Mouse (Mus musculus) ES-E14 (cell line): ENCODE data around the gene Ccs. TPM values are rescaled to one million over a fixed set of nuclear protein-coding genes. Genes with fewer than 3 reads are reported as not detected.

ENCODE experiments used
- DNase-seq: peaks from one replicate; pipeline ENCODE4 v3.0.0-alpha.2; 2013; ENCODE audit warnings: low read depth, low spot score
- H3K27ac ChIP-seq: 2 replicates; pipeline ENCODE4 v1.5.1; 2012; ENCODE audit warnings: low read depth, mild to moderate bottlenecking, low read length, moderate library complexity, mixed read lengths; ENCODE audit not compliant: poor library complexity, insufficient read depth, severe bottlenecking
- H3K36me3 ChIP-seq: 2 replicates; pipeline ENCODE4 v1.6.1; 2012; ENCODE audit warnings: mild to moderate bottlenecking, low read length, moderate library complexity, mixed read lengths; ENCODE audit not compliant: control insufficient read depth, poor library complexity, insufficient read depth, severe bottlenecking
- H3K4me1 ChIP-seq, 2 experiments: fragments of 150-350 bp in 1 of 2; sonication (generic) in 1 of 2; 2 replicates each; pipeline ENCODE4 v1.6.1; 2012; ENCODE audit warnings: low read length in 2 of 2, mild to moderate bottlenecking in 1 of 2, mixed read lengths in 1 of 2; ENCODE audit not compliant: control insufficient read depth in 2 of 2, insufficient read depth in 2 of 2, poor library complexity in 1 of 2
- H3K4me3 ChIP-seq, 2 experiments: fragments of 150-350 bp in 1 of 2; sonication (generic) in 1 of 2; 2 replicates each; pipeline ENCODE4 v1.5.1; 2012; ENCODE audit warnings: low read length in 2 of 2, low read depth in 1 of 2, mild to moderate bottlenecking in 1 of 2, mixed read lengths in 1 of 2; ENCODE audit not compliant: insufficient read depth in 1 of 2, poor library complexity in 1 of 2, severe bottlenecking in 1 of 2
- H3K9ac ChIP-seq: 2 replicates; pipeline ENCODE4 v1.6.1; 2012; ENCODE audit warnings: low read depth, mild to moderate bottlenecking, low read length, mixed read lengths; ENCODE audit not compliant: poor library complexity, insufficient read depth, severe bottlenecking
- H3K9me3 ChIP-seq: fragments of 150-350 bp; sonication (generic); 2 replicates; pipeline ENCODE4 v1.6.1; 2012; ENCODE audit warnings: low read depth, mild to moderate bottlenecking, low read length; ENCODE audit not compliant: control insufficient read depth, insufficient read depth
- CHD2 ChIP-seq: IDR thresholded peaks from 2 replicates; pipeline ENCODE4 v1.6.1; 2014; ENCODE audit warnings: mild to moderate bottlenecking, low read depth, low read length, inconsistent platforms
- HCFC1 ChIP-seq: IDR thresholded peaks from 2 replicates; pipeline ENCODE4 v1.6.1; 2012; ENCODE audit warnings: low read length, inconsistent platforms, borderline replicate concordance; ENCODE audit not compliant: insufficient read depth
- MAFK ChIP-seq: IDR thresholded peaks from 2 replicates; pipeline ENCODE4 v1.6.1; 2014; ENCODE audit warnings: mild to moderate bottlenecking, low read depth, low read length, inconsistent platforms; ENCODE audit not compliant: insufficient read depth
- ZC3H11A ChIP-seq: IDR thresholded peaks from 2 replicates; pipeline ENCODE4 v1.6.1; 2012; ENCODE audit warnings: low read depth, mild to moderate bottlenecking, inconsistent platforms, low read length, borderline replicate concordance
- ZNF384 ChIP-seq: IDR thresholded peaks from 2 replicates; pipeline ENCODE4 v1.6.1; 2012; ENCODE audit warnings: low read depth, low read length, inconsistent platforms
- in situ Hi-C, 2 experiments: fragments of 600-800 bp; cut with MboI; formaldehyde crosslinking; loops; one replicate each; pipeline ENCODE4 v1.15.1; 2025; ENCODE audit warnings: low sequenced_read_pairs in 2 of 2, inconsistent platforms in 1 of 2; ENCODE audit not compliant: unreplicated experiment in 2 of 2
- total RNA-seq: library from RNA; depleted of rRNA; stranded (reverse); fragments of 300-350 nt; gene quantifications from 2 replicates; pipeline ENCODE4 v1.2.3, GENCODE M21; 2012

The Ccs gene
- total RNA-seq, 1 experiment: 49.9 TPM

DNA sequence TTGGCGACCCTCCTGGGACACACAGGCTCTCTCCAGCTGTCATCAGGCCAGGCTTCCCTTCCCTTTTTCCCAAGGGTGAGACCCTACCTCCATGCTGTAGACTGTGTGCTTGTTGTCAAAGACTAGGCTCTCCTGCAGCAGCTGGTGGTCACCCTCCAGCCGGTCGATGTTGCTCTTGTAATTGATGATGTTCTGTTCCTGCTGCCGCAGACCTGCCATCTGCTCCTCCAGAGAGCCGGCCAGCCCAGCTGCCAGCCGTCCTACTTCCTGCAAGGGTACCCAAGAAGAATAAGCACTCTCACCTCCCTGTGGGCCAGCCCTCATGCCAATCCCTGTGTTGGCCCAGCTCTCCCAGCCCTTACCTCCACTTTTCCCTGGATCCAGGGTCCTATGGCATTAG, 23.9 kb upstream of the Ccs start:
- no peak for TF ChIP-seq CHD2
- TF ChIP-seq ZC3H11A: no peak
- no peak for TF ChIP-seq ZNF384
- Histone ChIP-seq H3K9ac (no peak overlapping the region), H3K4me3 (no peak overlapping the region), H3K36me3 (no peaks in the 10 kb centered on the region; the same call in 1 of the 2 replicates), H3K4me1 (peaks cover 2 to 13% of the 10 kb centered on the region in 2 experiments; a peak in 2 of 4 replicates), H3K27ac (no peak overlapping the region), H3K9me3 (no peaks in the 10 kb centered on the region)
- in situ Hi-C loops: no loop called here
- no peak for DNase-seq

DNA sequence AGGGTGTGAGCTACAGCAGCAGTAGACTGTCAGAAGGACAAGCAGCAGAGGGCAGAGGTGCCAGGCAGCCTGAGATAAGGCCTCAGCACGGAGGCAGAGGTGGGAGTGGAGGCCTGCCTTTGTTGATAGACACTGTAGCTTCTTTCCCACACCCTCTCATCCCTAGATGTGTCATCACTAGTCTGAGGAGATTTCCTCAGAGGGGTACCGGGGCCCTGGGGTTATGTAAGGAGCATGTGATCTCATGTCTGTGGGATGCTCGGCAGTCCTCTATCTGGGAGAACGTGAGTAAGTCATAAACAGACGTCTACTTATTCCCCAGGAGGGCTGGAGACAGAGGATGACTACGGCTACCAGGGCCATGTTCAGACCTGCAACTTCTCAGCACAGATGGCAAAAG, 19.9 kb upstream of the Ccs start:
- in situ Hi-C loops: no loop called here

DNA sequence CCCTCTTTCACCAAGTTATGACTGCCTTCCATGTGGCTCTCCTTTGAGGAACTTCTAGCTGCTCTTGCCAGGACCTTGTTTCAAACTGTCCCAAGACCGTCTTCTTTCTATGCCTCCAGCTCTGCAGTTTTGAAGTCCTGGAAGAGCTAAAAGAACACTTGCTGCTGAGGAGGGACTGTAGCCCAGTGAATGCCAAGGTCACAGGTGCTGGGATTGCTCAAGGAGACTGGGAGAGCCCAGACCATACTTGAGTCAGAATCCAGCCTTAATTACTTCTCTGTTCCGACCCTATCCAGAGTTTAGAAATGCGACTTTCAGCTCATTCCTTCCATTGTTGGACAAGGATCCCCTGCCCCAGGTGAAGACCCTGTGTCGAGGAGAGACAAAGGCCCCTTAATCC, 16.8 kb upstream of the Ccs start:
- no peak overlapping the region for H3K9ac ChIP-seq
- no peaks in the 10 kb centered on the region for H3K9me3 ChIP-seq
- in situ Hi-C loops: no loop called here
- no peak overlapping the region for H3K27ac ChIP-seq
- peaks cover 2 to 7% of the 10 kb centered on the region in 2 experiments; a peak in 3 of 4 replicates for H3K4me1 ChIP-seq
- H3K36me3 ChIP-seq: no peaks in the 10 kb centered on the region
- TF ChIP-seq CHD2 (no peak), HCFC1 (no peak)
- no peak overlapping the region for H3K4me3 ChIP-seq
- DNase-seq: no peak

More for the DNA sequence above, 19.9 kb upstream of the Ccs start:
- no peak for DNase-seq
- Histone ChIP-seq H3K4me3 (no peak overlapping the region), H3K36me3 (no peaks in the 10 kb centered on the region; the same call in 1 of the 2 replicates), H3K9ac (no peak overlapping the region), H3K4me1 (peaks cover 0 to 6% of the 10 kb centered on the region in 2 experiments; a peak in 1 of 4 replicates), H3K27ac (no peak overlapping the region), H3K9me3 (no peaks in the 10 kb centered on the region)
- TF ChIP-seq ZC3H11A (no peak), ZNF384 (no peak), CHD2 (no peak), MAFK (no peak)

DNA sequence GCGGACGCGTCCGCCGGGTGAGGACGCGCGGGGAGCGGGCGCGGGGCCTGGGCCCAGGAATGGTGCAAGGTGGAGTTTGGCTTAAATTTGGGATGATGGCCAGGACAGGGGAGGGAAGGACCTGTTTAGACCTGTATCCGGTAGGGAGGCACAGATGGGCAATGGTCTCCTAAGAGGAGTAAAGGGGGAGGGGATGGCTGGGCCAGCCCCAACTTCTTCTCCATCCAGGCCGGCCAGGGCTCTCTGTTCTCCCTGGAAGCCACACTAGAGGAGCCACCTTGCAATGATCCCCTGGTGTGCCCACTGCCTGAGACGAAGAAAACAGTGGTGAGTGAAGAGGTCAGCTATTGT, 16.3 kb upstream of the Ccs start:
- no peaks in the 10 kb centered on the region for H3K9me3 ChIP-seq
- in situ Hi-C loops: no loop called here
- peak overlapping the region; percentile 67 to 73 for H3K4me3 ChIP-seq
- no peak overlapping the region for H3K27ac ChIP-seq
- no peak for TF ChIP-seq ZC3H11A
- TF ChIP-seq HCFC1: no peak
- no peak for TF ChIP-seq MAFK
- no peak for TF ChIP-seq ZNF384
- no peaks in the 10 kb centered on the region for H3K36me3 ChIP-seq
- peak overlapping the region; percentile 64 for H3K9ac ChIP-seq
- DNase-seq: no peak
- H3K4me1 ChIP-seq: peaks cover 7% of the 10 kb centered on the region in 2 experiments

DNA sequence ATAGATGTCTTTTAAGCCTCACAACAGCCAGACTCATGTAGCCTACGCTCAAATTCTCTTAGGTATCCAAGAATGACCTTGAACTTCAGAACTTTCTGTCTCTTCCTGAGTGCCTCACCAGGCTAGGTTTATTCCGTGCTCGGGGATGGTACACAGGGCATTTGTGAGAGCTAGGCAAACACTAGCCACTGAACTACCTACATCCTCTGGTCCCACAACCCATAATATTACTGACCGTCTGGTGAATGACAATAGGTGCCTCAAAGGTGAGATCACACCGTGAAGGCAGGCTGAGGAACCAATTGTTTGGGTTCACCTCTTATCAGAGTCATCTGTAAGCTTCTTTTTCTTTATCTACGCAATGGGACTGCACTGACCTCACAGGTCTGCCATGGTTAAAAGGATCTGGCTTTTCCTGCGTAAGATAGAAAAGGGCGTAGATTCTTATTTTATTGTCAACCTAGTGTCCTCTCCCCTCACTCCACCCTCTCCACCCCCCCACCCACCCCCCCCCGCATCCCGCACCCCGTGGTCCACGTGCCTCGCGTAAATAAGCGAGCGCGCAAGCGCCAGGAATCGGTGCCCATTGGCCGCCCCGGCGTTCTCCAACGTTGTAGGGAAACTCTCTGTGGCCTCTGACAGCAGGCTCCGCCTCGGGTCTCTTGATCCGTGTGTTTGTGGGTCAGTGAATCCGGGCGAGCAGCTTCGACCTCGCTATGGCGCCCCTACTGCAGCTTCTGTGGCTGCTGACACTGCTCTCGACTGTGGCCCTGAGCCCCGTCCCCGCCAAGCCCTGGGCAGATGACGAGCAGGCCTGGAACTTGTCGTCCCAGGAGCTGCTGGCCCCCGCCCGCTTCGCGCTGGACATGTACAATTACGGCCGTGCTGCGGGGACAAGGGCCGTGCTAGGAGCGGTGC, 15.7 kb upstream of the Ccs start, which contains the start of gene Ctsf:
TSS of gene Ctsf (plus strand) at position 579 of the 918 bp plus-strand sequence.
- H3K27ac ChIP-seq: no peak within 1 kb of the TSS
- H3K36me3 ChIP-seq: no peaks in the 10 kb centered on the region
- DNase-seq: no peak
- TF ChIP-seq CHD2 (no peak), MAFK (no peak), ZC3H11A (no peak), HCFC1 (no peak), ZNF384 (no peak)
- in situ Hi-C loops: no loop called here
- H3K4me1 ChIP-seq: peaks cover 7% of the 10 kb centered on the region in 2 experiments
- H3K9me3 ChIP-seq: no peaks in the 10 kb centered on the region
- H3K4me3 ChIP-seq: peak within 1 kb of the TSS; percentile 67 to 73
- H3K9ac ChIP-seq: peak within 1 kb of the TSS; percentile 64
